Comparison of ENCODE assay signal across 9 mouse cellular contexts in the genomic region with DNA sequence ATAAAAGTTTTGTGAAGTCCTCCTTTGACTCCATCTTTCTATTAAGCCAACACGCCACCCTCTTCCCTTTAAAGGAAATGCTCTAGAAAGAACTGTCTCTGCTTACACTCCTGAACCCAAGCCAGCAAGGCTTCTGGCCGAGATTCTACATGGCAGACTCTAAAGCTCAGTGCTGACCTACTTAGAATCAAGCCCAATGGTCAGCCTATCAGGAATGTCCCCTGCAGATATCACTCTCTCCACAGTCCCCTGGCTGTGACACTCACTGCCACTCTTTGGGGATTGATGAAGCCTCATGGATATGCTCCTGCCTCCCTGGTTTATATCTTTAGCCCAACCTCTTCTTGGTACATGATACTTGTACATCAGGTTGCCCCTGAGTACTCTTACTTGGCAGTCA. TPM values are rescaled to one million over a fixed set of nuclear protein-coding genes. Genes with fewer than 3 reads are reported as not detected.
A peak's percentile ranks its signal among the peaks of the same experiment; 100 is the strongest.
DNase-seq lines count a peak whose midpoint lies in the region; ATAC-seq lines count a peak whose summit lies in the region.
"Had no signal": no experiment of that assay in that cellular context is flagged by ENCODE, and none has a peak within 500 bp of the region (broad histone marks: within the 10 kb centered on the region; RNA-seq: fewer than 3 reads in every experiment).

No protein-coding gene starts in this region.

- WGBS in kidney, embryonic 14.5 days: 69% methylated on average over 2 of the region's 2 CpGs
- 70% methylated on average over 2 of the region's 2 CpGs for WGBS in intestine, embryonic 16.5 days

- intact Hi-C loops in heart, postnatal 10 days (cut with DNase I): no loop called here

- no peak overlapping the region for H3K4me2 ChIP-seq in kidney, embryonic 14.5 days (replicated peaks; ENCODE audit: low read depth, low read length)
- no peak overlapping the region for H3K4me2 ChIP-seq in intestine, embryonic 16.5 days (ENCODE audit: low read depth, low read length)

- H3K27ac ChIP-seq in kidney, embryonic 14.5 days (ENCODE audit: low read depth, low read length): no peak overlapping the region
- H3K27ac ChIP-seq in intestine, embryonic 16.5 days (ENCODE audit: low read length): no peak overlapping the region
- H3K27ac ChIP-seq: kidney, postnatal 0 days had no signal

- H3K9me3 ChIP-seq in kidney, embryonic 14.5 days (ENCODE audit: control insufficient read depth, low read length): no peaks in the 10 kb centered on the region
- H3K9me3 ChIP-seq in intestine, embryonic 16.5 days (ENCODE audit: control insufficient read depth, low read length): no peaks in the 10 kb centered on the region

- H3K36me3 ChIP-seq in kidney, embryonic 14.5 days (ENCODE audit: control insufficient read depth, insufficient read depth, low read length): no peaks in the 10 kb centered on the region
- H3K36me3 ChIP-seq in intestine, embryonic 16.5 days (ENCODE audit: control insufficient read depth, insufficient read depth, low read length): no peaks in the 10 kb centered on the region

- no peak overlapping the region for H3K4me3 ChIP-seq in kidney, embryonic 14.5 days (ENCODE audit: low read length)
- no peak overlapping the region for H3K4me3 ChIP-seq in intestine, embryonic 16.5 days (ENCODE audit: low read length)

- no peak overlapping the region for H3K9ac ChIP-seq in kidney, embryonic 14.5 days (ENCODE audit: low read depth, low read length)
- H3K9ac ChIP-seq in intestine, embryonic 16.5 days (ENCODE audit: low read depth, low read length): no peak overlapping the region

- no peaks in the 10 kb centered on the region for H3K27me3 ChIP-seq in kidney, embryonic 14.5 days (ENCODE audit: control insufficient read depth, insufficient read depth, low read length)
- H3K27me3 ChIP-seq in intestine, embryonic 16.5 days (replicated peaks; ENCODE audit: control insufficient read depth, insufficient read depth, low read length): no peaks in the 10 kb centered on the region

- no peaks in the 10 kb centered on the region for H3K4me1 ChIP-seq in kidney, embryonic 14.5 days (ENCODE audit: control insufficient read depth, insufficient read depth, low read length)
- H3K4me1 ChIP-seq in intestine, embryonic 16.5 days (ENCODE audit: control insufficient read depth, insufficient read depth, low read length): no peaks in the 10 kb centered on the region

- ATAC-seq in kidney, embryonic 14.5 days (ENCODE audit: low FRiP score, low TSS enrichment): no peak
- ATAC-seq in intestine, embryonic 16.5 days: no peak
- no peak for ATAC-seq in frontal cortex, adult (ENCODE audit: low TSS enrichment)

- DNase-seq in kidney, adult 9 months: peak; percentile 23
- DNase-seq in adrenal gland, postnatal 36 days: peak; percentile 12 to 25
- peak; percentile 96 for DNase-seq in cerebellum, adult 9-11 months
- peak; percentile 64 for DNase-seq in heart, postnatal 10 days
- DNase-seq: thymus, postnatal 14 days had no signal

RNA-seq across cellular contexts. Expression of gene Hif1a, which starts 28.7 kb away (rescaled TPM):
- 64.9 and 114 TPM in 2 replicates for polyA plus RNA-seq in kidney, embryonic 14.5 days (2014; fragmentation: Nextera tagmentation; extraction: Ambion mirVana)
- total RNA-seq in adrenal gland, postnatal 36 days (2021): 10 to 100 TPM; 66.5 to 69.1 TPM
- total RNA-seq in heart, postnatal 10 days (2021): 100 to 1,000 TPM in 1 of 2 experiments, 10 to 100 TPM in 1; 95.2 to 111 TPM
- 37.5 and 43.5 TPM in 2 replicates for polyA plus RNA-seq in intestine, embryonic 16.5 days (2015; fragmentation: Nextera tagmentation; extraction: Ambion mirVana)

Comparison
In these comparisons a context has a peak if more than half of its experiments do, and no peak if none do; other contexts are left out.
1. DNase-seq: peak in every context shown above with its lines; median percentile 96 in cerebellum, adult 9-11 months; 64 in heart, postnatal 10 days; 23 in kidney, adult 9 months; 18 in adrenal gland, postnatal 36 days.